Mouse (Mus musculus) embryonic facial prominence, embryonic 13.5 days (tissue): ENCODE measurements at regions not wholly inside any gene's neighbourhood (a gene's known extent, or its start where the extent isn't known, plus 50 kb on each side); places are given as distances from the start of the nearest gene placed in this dataset.

Experiments used
- ATAC-seq: fragments of 200-750 bp; cut with Nextera tagmentation; 2 replicates; pipeline ENCODE4 v1.8.0; 2017; ENCODE audit warnings: low read depth; ENCODE audit not compliant: insufficient number of reproducible peaks, insufficient read depth, low FRiP score, low TSS enrichment
- H3K27ac ChIP-seq: fragments of 300-500 bp; sonication (generic); 2 replicates; pipeline ENCODE4 v1.5.1; 2015; ENCODE audit warnings: moderate library complexity, mild to moderate bottlenecking, inconsistent platforms
- H3K27me3 ChIP-seq: fragments of 300-500 bp; sonication (generic); 2 replicates; pipeline ENCODE4 v1.6.1; 2015; ENCODE audit warnings: mild to moderate bottlenecking, inconsistent platforms
- H3K36me3 ChIP-seq: fragments of 300-500 bp; sonication (generic); 2 replicates; pipeline ENCODE4 v1.6.1; 2015; ENCODE audit warnings: mild to moderate bottlenecking, inconsistent platforms
- H3K4me1 ChIP-seq: fragments of 300-500 bp; sonication (generic); 2 replicates; pipeline ENCODE4 v1.6.1; 2015; ENCODE audit warnings: inconsistent platforms
- H3K4me2 ChIP-seq: fragments of 300-500 bp; sonication (generic); 2 replicates; pipeline ENCODE4 v1.6.1; 2015; ENCODE audit warnings: moderate library complexity, mild to moderate bottlenecking, inconsistent platforms
- H3K4me3 ChIP-seq: fragments of 300-500 bp; sonication (generic); 2 replicates; pipeline ENCODE4 v1.5.1; 2015; ENCODE audit warnings: mild to moderate bottlenecking, inconsistent platforms
- H3K9ac ChIP-seq: fragments of 300-500 bp; sonication (generic); 2 replicates; pipeline ENCODE4 v1.6.1; 2015; ENCODE audit warnings: mild to moderate bottlenecking, inconsistent platforms
- H3K9me3 ChIP-seq: fragments of 300-500 bp; sonication (generic); 2 replicates; pipeline ENCODE4 v1.6.1; 2016; ENCODE audit warnings: inconsistent platforms
- WGBS: fragments of 180-500 bp; shearing (Covaris S2); methylation state at CpG from one replicate; pipeline ENCODE4 v1.1.7; 2015; ENCODE audit warnings: mixed read lengths; 5-methylcytosine and 5-hydroxymethylcytosine counted together

- WGBS: 82% methylated on average over 3 of the region's 3 CpGs
- Histone ChIP-seq H3K9me3 (no peaks in the 10 kb centered on the region), H3K27me3 (no peaks in the 10 kb centered on the region), H3K4me3 (no peak overlapping the region), H3K27ac (no peak overlapping the region), H3K9ac (no peak overlapping the region), H3K4me1 (no peaks in the 10 kb centered on the region), H3K36me3 (no peaks in the 10 kb centered on the region), H3K4me2 (no peak overlapping the region)
- ATAC-seq: no peak
Measured at GRCm38 (mm10) chr17:7623392-7623791, 203.7 kb downstream of the Fndc1 start.

- Histone ChIP-seq H3K9me3 (no peaks in the 10 kb centered on the region), H3K9ac (no peak overlapping the region), H3K36me3 (no peaks in the 10 kb centered on the region), H3K4me1 (no peaks in the 10 kb centered on the region), H3K27me3 (no peaks in the 10 kb centered on the region), H3K27ac (no peak overlapping the region), H3K4me2 (no peak overlapping the region), H3K4me3 (no peak overlapping the region)
- WGBS: 83% methylated on average over 2 of the region's 2 CpGs
- ATAC-seq: no peak
Measured at GRCm38 (mm10) chr17:7621262-7621661, 205.8 kb downstream of the Fndc1 start.

GRCm38 (mm10) chr17:7620166-7620565 is 206.9 kb downstream of the Fndc1 start:
- Histone ChIP-seq H3K27me3 (no peaks in the 10 kb centered on the region), H3K4me3 (no peak overlapping the region), H3K36me3 (no peaks in the 10 kb centered on the region), H3K27ac (no peak overlapping the region), H3K4me2 (no peak overlapping the region), H3K9me3 (no peaks in the 10 kb centered on the region), H3K4me1 (no peaks in the 10 kb centered on the region), H3K9ac (no peak overlapping the region)
- no peak for ATAC-seq

GRCm38 (mm10) chr17:7619641-7620040 is 207.5 kb downstream of the Fndc1 start:
- ATAC-seq: no peak
- Histone ChIP-seq H3K27ac (no peak overlapping the region), H3K36me3 (no peaks in the 10 kb centered on the region), H3K4me3 (no peak overlapping the region), H3K4me1 (no peaks in the 10 kb centered on the region), H3K9me3 (no peaks in the 10 kb centered on the region), H3K4me2 (no peak overlapping the region), H3K27me3 (no peaks in the 10 kb centered on the region), H3K9ac (no peak overlapping the region)
- WGBS: 66% methylated on average over 5 of the region's 5 CpGs

- H3K27me3 ChIP-seq: no peaks in the 10 kb centered on the region
- no peaks in the 10 kb centered on the region for H3K36me3 ChIP-seq
- H3K27ac ChIP-seq: no peak overlapping the region
- no peaks in the 10 kb centered on the region for H3K9me3 ChIP-seq
- H3K9ac ChIP-seq: no peak overlapping the region
- no peak for ATAC-seq
- H3K4me1 ChIP-seq: no peaks in the 10 kb centered on the region
- 67% methylated on average over 11 of the region's 11 CpGs for WGBS
- H3K4me2 ChIP-seq: no peak overlapping the region
- no peak overlapping the region for H3K4me3 ChIP-seq
Measured at GRCm38 (mm10) chr17:7608046-7608445, 219.1 kb downstream of the Fndc1 start.

- ATAC-seq: no peak
- Histone ChIP-seq H3K9me3 (no peaks in the 10 kb centered on the region), H3K4me3 (no peak overlapping the region), H3K4me1 (no peaks in the 10 kb centered on the region), H3K27ac (no peak overlapping the region), H3K9ac (no peak overlapping the region), H3K4me2 (no peak overlapping the region), H3K36me3 (no peaks in the 10 kb centered on the region), H3K27me3 (no peaks in the 10 kb centered on the region)
- WGBS: 73% methylated on average over 4 of the region's 4 CpGs
Measured at GRCm38 (mm10) chr17:7607431-7607830, 219.7 kb downstream of the Fndc1 start.

- Histone ChIP-seq H3K27ac (no peak overlapping the region), H3K36me3 (no peaks in the 10 kb centered on the region), H3K4me3 (no peak overlapping the region), H3K4me1 (no peaks in the 10 kb centered on the region), H3K9me3 (no peaks in the 10 kb centered on the region), H3K9ac (no peak overlapping the region), H3K27me3 (no peaks in the 10 kb centered on the region), H3K4me2 (no peak overlapping the region)
- ATAC-seq: no peak
- WGBS: 69% methylated on average over 5 of the region's 5 CpGs
Measured at GRCm38 (mm10) chr17:7604813-7605504, 219.7 kb upstream of the Unc93a2 start.

GRCm38 (mm10) chr17:7604096-7604495 is 218.8 kb upstream of the Unc93a2 start:
- no peak overlapping the region for H3K4me3 ChIP-seq
- no peaks in the 10 kb centered on the region for H3K27me3 ChIP-seq
- H3K4me2 ChIP-seq: no peak overlapping the region
- WGBS: 89% methylated on average over 3 of the region's 3 CpGs
- no peaks in the 10 kb centered on the region for H3K36me3 ChIP-seq
- H3K4me1 ChIP-seq: no peaks in the 10 kb centered on the region
- no peak overlapping the region for H3K9ac ChIP-seq
- no peaks in the 10 kb centered on the region for H3K9me3 ChIP-seq
- H3K27ac ChIP-seq: no peak overlapping the region
- no peak for ATAC-seq

GRCm38 (mm10) chr17:7600555-7600954 is 215.3 kb upstream of the Unc93a2 start:
- Histone ChIP-seq H3K9me3 (no peaks in the 10 kb centered on the region), H3K4me1 (no peaks in the 10 kb centered on the region), H3K4me3 (no peak overlapping the region), H3K27ac (no peak overlapping the region), H3K4me2 (no peak overlapping the region), H3K9ac (no peak overlapping the region), H3K27me3 (no peaks in the 10 kb centered on the region), H3K36me3 (no peaks in the 10 kb centered on the region)
- ATAC-seq: no peak
- WGBS: 70% methylated on average over 2 of the region's 2 CpGs

- no peak overlapping the region for H3K4me3 ChIP-seq
- H3K36me3 ChIP-seq: no peaks in the 10 kb centered on the region
- H3K9ac ChIP-seq: no peak overlapping the region
- H3K27ac ChIP-seq: no peak overlapping the region
- H3K4me1 ChIP-seq: no peaks in the 10 kb centered on the region
- WGBS: 53% methylated on average over 2 of the region's 2 CpGs
- H3K9me3 ChIP-seq: no peaks in the 10 kb centered on the region
- H3K27me3 ChIP-seq: no peaks in the 10 kb centered on the region
- no peak for ATAC-seq
- no peak overlapping the region for H3K4me2 ChIP-seq
Measured at GRCm38 (mm10) chr17:7597481-7597880, 212.2 kb upstream of the Unc93a2 start.

GRCm38 (mm10) chr17:7594801-7595200 is 209.5 kb upstream of the Unc93a2 start:
- WGBS: 58% methylated on average over 3 of the region's 3 CpGs
- ATAC-seq: no peak
- Histone ChIP-seq H3K4me3 (no peak overlapping the region), H3K27me3 (no peaks in the 10 kb centered on the region), H3K4me1 (no peaks in the 10 kb centered on the region), H3K9me3 (no peaks in the 10 kb centered on the region), H3K36me3 (no peaks in the 10 kb centered on the region), H3K9ac (no peak overlapping the region), H3K27ac (no peak overlapping the region), H3K4me2 (no peak overlapping the region)

- Histone ChIP-seq H3K4me1 (no peaks in the 10 kb centered on the region), H3K27ac (no peak overlapping the region), H3K27me3 (no peaks in the 10 kb centered on the region), H3K9ac (no peak overlapping the region), H3K9me3 (no peaks in the 10 kb centered on the region), H3K36me3 (no peaks in the 10 kb centered on the region), H3K4me2 (no peak overlapping the region), H3K4me3 (no peak overlapping the region)
- ATAC-seq: no peak
- WGBS: 75% methylated on average over 4 of the region's 4 CpGs
Measured at GRCm38 (mm10) chr17:7592491-7592890, 207.2 kb upstream of the Unc93a2 start.
